Mouse (Mus musculus) lung, postnatal 0 days (tissue): ENCODE measurements around the gene Usp22.

Experiments used
- CTCF ChIP-seq: IDR thresholded peaks from 2 replicates; pipeline ENCODE4 v1.5.1; 2016; ENCODE audit warnings: antibody characterized with exemption, mild to moderate bottlenecking
- EP300 ChIP-seq: IDR thresholded peaks from 2 replicates; pipeline ENCODE4 v1.6.1; 2016; ENCODE audit warnings: antibody characterized with exemption, mild to moderate bottlenecking, control low read depth

- TF ChIP-seq CTCF (no peak), EP300 (no peak)
These were observed 1.5 kb upstream of the Usp22 start for GRCm38 (mm10) chr11:61176321-61176720.
